Mouse (Mus musculus): Measurements from ENCODE around the gene Cmtr1. TPM values are rescaled to one million over a fixed set of nuclear protein-coding genes. Genes with fewer than 3 reads are reported as not detected.
A peak's percentile ranks its signal among the peaks of the same experiment; 100 is the strongest.

Gene Cmtr1
- total and polyA plus RNA-seq, 3 experiments: 47.3 to 99.6 (median 77.9) TPM

- peaks cover 6 to 21% of the 10 kb centered on the region in 2 experiments for H3K36me3 ChIP-seq (ENCODE audit: control insufficient read depth in 1 of 2, insufficient read depth in 2 of 2, low read length in 2 of 2)
- peak overlapping the region; percentile 63 for H3K27ac ChIP-seq (ENCODE audit: control insufficient read depth, low read depth, low read length)
- H3K79me2 ChIP-seq (ENCODE audit: control insufficient read depth, insufficient read depth, low read length, poor library complexity): no peaks in the 10 kb centered on the region
- no peak overlapping the region for H3K4me3 ChIP-seq (ENCODE audit: control insufficient read depth in 1 of 2, insufficient read depth in 1 of 2, low read depth in 2 of 2, low read length in 2 of 2)
- peaks cover 11 to 20% of the 10 kb centered on the region in 2 experiments for H3K4me1 ChIP-seq (ENCODE audit: control insufficient read depth in 1 of 2, insufficient read depth in 2 of 2, low read length in 2 of 2)
- no peaks in the 10 kb centered on the region for H3K9me3 ChIP-seq (replicated peaks; ENCODE audit: insufficient read depth, low read length)
- peak overlapping the region; percentile 39 for H3K9ac ChIP-seq (ENCODE audit: control insufficient read depth, low read depth, low read length, poor library complexity, severe bottlenecking)
- TF ChIP-seq MYC (IDR thresholded peaks at IDR 0.05; ENCODE audit: low read depth, low read length): 0 out of 2 replicates have a peak, but pooled peaks have one; percentile 6
- TF ChIP-seq GABPA (IDR thresholded peaks at IDR 0.05; ENCODE audit: low read depth, low read length): no peak
- DNase-seq (ENCODE audit: low read depth, low spot score): peak; percentile 86
- H3K27me3 ChIP-seq (ENCODE audit: control insufficient read depth in 1 of 2, insufficient read depth in 2 of 2, low read length in 2 of 2): no peaks in the 10 kb centered on the region
Observed at GRCm38 (mm10) chr17:29637895-29638294, 22.5 kb upstream of the Cmtr1 start.

GRCm38 (mm10) chr17:29640971-29641370 is 19.4 kb upstream of the Cmtr1 start:
- Histone ChIP-seq H3K27me3 (ENCODE audit: control insufficient read depth in 1 of 2, insufficient read depth in 2 of 2, low read length in 2 of 2) (no peaks in the 10 kb centered on the region), H3K9ac (ENCODE audit: control insufficient read depth, low read depth, low read length, poor library complexity, severe bottlenecking) (no peak overlapping the region), H3K79me2 (ENCODE audit: control insufficient read depth, insufficient read depth, low read length, poor library complexity) (no peaks in the 10 kb centered on the region), H3K27ac (ENCODE audit: control insufficient read depth, low read depth, low read length) (no peak overlapping the region), H3K36me3 (ENCODE audit: control insufficient read depth in 1 of 2, insufficient read depth in 2 of 2, low read length in 2 of 2) (peaks cover 6 to 18% of the 10 kb centered on the region in 2 experiments), H3K4me3 (ENCODE audit: control insufficient read depth in 1 of 2, insufficient read depth in 1 of 2, low read depth in 2 of 2, low read length in 2 of 2) (no peak overlapping the region), H3K9me3 (replicated peaks; ENCODE audit: insufficient read depth, low read length) (no peaks in the 10 kb centered on the region), H3K4me1 (ENCODE audit: control insufficient read depth in 1 of 2, insufficient read depth in 2 of 2, low read length in 2 of 2) (peaks cover 11 to 20% of the 10 kb centered on the region in 2 experiments)
- DNase-seq (ENCODE audit: low read depth, low spot score): no peak
- TF ChIP-seq UBTF (IDR thresholded peaks at IDR 0.05; ENCODE audit: borderline replicate concordance, insufficient read depth, low read depth, low read length): no peak
- no peak for TF ChIP-seq MXI1 (IDR thresholded peaks at IDR 0.05; ENCODE audit: low read depth, low read length)
- no peak for TF ChIP-seq NELFE (IDR thresholded peaks at IDR 0.05; ENCODE audit: low read depth, low read length)
- no peak for TF ChIP-seq SIN3A (IDR thresholded peaks at IDR 0.05; ENCODE audit: low read length)
- TF ChIP-seq RCOR1 (IDR thresholded peaks at IDR 0.05; ENCODE audit: low read depth, low read length): no peak
- TF ChIP-seq MYC (IDR thresholded peaks at IDR 0.05; ENCODE audit: low read depth, low read length): no peak
- TF ChIP-seq GABPA (IDR thresholded peaks at IDR 0.05; ENCODE audit: low read depth, low read length): no peak

GRCm38 (mm10) chr17:29642219-29642618 is 18.2 kb upstream of the Cmtr1 start:
- no peak for TF ChIP-seq ZC3H11A (IDR thresholded peaks at IDR 0.05; ENCODE audit: low read depth, low read length)
- TF ChIP-seq ZKSCAN1 (IDR thresholded peaks at IDR 0.05; ENCODE audit: low read depth, low read length): no peak
- no peak for TF ChIP-seq SMC3 (IDR thresholded peaks at IDR 0.05; ENCODE audit: low read depth, low read length)
- Histone ChIP-seq H3K4me1 (ENCODE audit: control insufficient read depth in 1 of 2, insufficient read depth in 2 of 2, low read length in 2 of 2) (peaks cover 5 to 10% of the 10 kb centered on the region in 2 experiments), H3K9ac (ENCODE audit: control insufficient read depth, low read depth, low read length, poor library complexity, severe bottlenecking) (no peak overlapping the region), H3K27me3 (ENCODE audit: control insufficient read depth in 1 of 2, insufficient read depth in 2 of 2, low read length in 2 of 2) (no peaks in the 10 kb centered on the region), H3K27ac (ENCODE audit: control insufficient read depth, low read depth, low read length) (no peak overlapping the region), H3K4me3 (ENCODE audit: control insufficient read depth in 1 of 2, insufficient read depth in 1 of 2, low read depth in 2 of 2, low read length in 2 of 2) (no peak overlapping the region), H3K79me2 (ENCODE audit: control insufficient read depth, insufficient read depth, low read length, poor library complexity) (no peaks in the 10 kb centered on the region), H3K9me3 (replicated peaks; ENCODE audit: insufficient read depth, low read length) (no peaks in the 10 kb centered on the region), H3K36me3 (ENCODE audit: control insufficient read depth in 1 of 2, insufficient read depth in 2 of 2, low read length in 2 of 2) (peaks cover 5 to 6% of the 10 kb centered on the region in 2 experiments)
- DNase-seq (ENCODE audit: low read depth, low spot score): no peak
